Mouse (Mus musculus) thymus, adult 2 months (tissue): ENCODE measurements at regions not wholly inside any gene's neighbourhood (a gene's known extent, or its start where the extent isn't known, plus 50 kb on each side); places are given as distances from the start of the nearest gene placed in this dataset.

Source experiments
- CTCF ChIP-seq: fragments of 200-500 bp; IDR thresholded peaks from 2 replicates; pipeline ENCODE4 v1.5.1; 2012; ENCODE audit warnings: mild to moderate bottlenecking, control low read depth, low read length, moderate library complexity, borderline replicate concordance; ENCODE audit not compliant: control insufficient read depth, poor library complexity, insufficient read depth; ENCODE audit errors: extremely low read depth
- POLR2A ChIP-seq: fragments of 200-500 bp; IDR thresholded peaks from 2 replicates; pipeline ENCODE4 v1.6.1; 2012; ENCODE audit warnings: mild to moderate bottlenecking, low read length, control low read depth, moderate library complexity; ENCODE audit not compliant: control insufficient read depth, poor library complexity, insufficient read depth; ENCODE audit errors: extremely low read depth

DNA sequence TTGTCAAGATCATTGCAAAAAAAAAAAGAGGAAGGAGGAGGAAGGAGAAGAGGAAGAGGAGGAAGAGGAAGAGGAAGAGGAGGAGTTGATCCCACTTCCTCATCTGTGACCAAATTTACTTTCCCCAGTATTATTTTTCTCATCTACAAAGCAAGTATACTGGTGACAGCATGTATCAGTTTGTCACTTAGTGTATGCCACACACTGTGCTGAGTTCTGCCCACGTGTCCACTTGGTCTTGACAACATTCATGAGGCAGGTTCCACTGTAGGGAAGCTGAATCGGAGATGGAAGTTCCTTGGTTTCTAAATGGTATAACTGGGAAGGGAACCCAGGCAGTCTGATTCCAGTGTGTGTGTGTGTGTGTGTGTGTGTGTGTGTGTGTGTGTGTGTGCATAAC is 122.3 kb upstream of the Hs3st2 start:
- TF ChIP-seq POLR2A = no peak
- no peak for TF ChIP-seq CTCF
